Mouse (Mus musculus) heart, embryonic 11.5 days (tissue): Measurements from ENCODE around the gene Acsm1. TPM values are rescaled to one million over a fixed set of nuclear protein-coding genes. Genes with fewer than 3 reads are reported as not detected.

ENCODE experiments used
- ATAC-seq: fragments of 200-750 bp; cut with Nextera tagmentation; replicated peaks from 2 replicates; pipeline ENCODE4 v1.8.0; 2017; ENCODE audit warnings: moderate library complexity; ENCODE audit not compliant: insufficient number of reproducible peaks, low FRiP score, low TSS enrichment
- H3K27ac ChIP-seq: fragments of 300-500 bp; sonication (generic); 2 replicates; pipeline ENCODE4 v1.5.1; 2014; ENCODE audit warnings: mild to moderate bottlenecking, low read depth, low read length
- H3K27me3 ChIP-seq: fragments of 300-500 bp; sonication (generic); 2 replicates; pipeline ENCODE4 v1.6.1; 2014; ENCODE audit warnings: mild to moderate bottlenecking, low read length, mixed read lengths; ENCODE audit not compliant: control insufficient read depth, insufficient read depth
- H3K36me3 ChIP-seq: fragments of 300-500 bp; sonication (generic); 2 replicates; pipeline ENCODE4 v1.6.1; 2014; ENCODE audit warnings: mild to moderate bottlenecking, low read length, moderate library complexity, mixed read lengths; ENCODE audit not compliant: control insufficient read depth, insufficient read depth
- H3K4me1 ChIP-seq: fragments of 300-500 bp; sonication (generic); 2 replicates; pipeline ENCODE4 v1.6.1; 2014; ENCODE audit warnings: low read length; ENCODE audit not compliant: control insufficient read depth, insufficient read depth
- H3K4me2 ChIP-seq: fragments of 300-500 bp; sonication (generic); 2 replicates; pipeline ENCODE4 v1.6.1; 2014; ENCODE audit warnings: mild to moderate bottlenecking, moderate library complexity
- H3K4me3 ChIP-seq: fragments of 300-500 bp; sonication (generic); 2 replicates; pipeline ENCODE4 v1.5.1; 2014; ENCODE audit warnings: low read depth, low read length
- H3K9ac ChIP-seq: fragments of 300-500 bp; sonication (generic); 2 replicates; pipeline ENCODE4 v1.6.1; 2014; ENCODE audit warnings: mild to moderate bottlenecking, low read depth, low read length, moderate library complexity
- H3K9me3 ChIP-seq: fragments of 300-500 bp; sonication (generic); replicated peaks from 2 replicates; pipeline ENCODE4 v1.6.1; 2016; ENCODE audit warnings: low read length; ENCODE audit not compliant: control insufficient read depth
- WGBS: fragments of 180-500 bp; shearing (Covaris S2); extraction: QIAGEN DNeasy Blood & Tissue Kit; methylation state at CpG from one replicate; pipeline ENCODE4 v1.1.7; 2014; ENCODE audit not compliant: insufficient replicate concordance; 5-methylcytosine and 5-hydroxymethylcytosine counted together
- polyA plus RNA-seq: library from polyadenylated mRNA; unstranded; fragments of >200 nt; fragmentation: Nextera tagmentation; extraction: Ambion mirVana; gene quantifications from 2 replicates; pipeline ENCODE4 v1.2.1, GENCODE M21; 2014

The Acsm1 gene
- polyA plus RNA-seq, 1 experiment from 2014 or later: not detected

DNA sequence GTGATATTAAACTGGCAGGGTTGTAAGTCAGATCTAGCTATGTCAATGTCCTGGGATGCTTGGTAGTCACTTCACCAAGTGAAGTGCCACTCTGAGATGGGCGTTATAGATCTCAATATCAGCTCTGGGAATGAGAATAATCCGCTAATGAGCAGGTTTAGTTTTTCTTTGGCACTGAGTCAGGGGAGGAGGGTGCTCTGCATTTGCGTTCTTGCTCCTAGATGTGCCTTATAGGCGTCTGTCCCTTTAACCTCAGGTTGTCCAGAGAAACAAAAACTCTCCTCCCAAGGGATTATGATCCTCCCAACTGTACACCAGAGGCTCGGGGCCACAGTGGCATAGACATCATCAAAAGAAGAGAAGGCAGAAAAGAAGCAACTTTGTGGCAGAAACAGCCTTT is 82.9 kb downstream of the Acsm1 start, which contains the start of gene Acsm4:
TSS of gene Acsm4 (plus strand) at position 301 of the 400 bp plus-strand sequence.
- ATAC-seq: no peak
- WGBS: 71% methylated on average over 5 of the region's 5 CpGs
- H3K9me3 ChIP-seq: no peaks in the 10 kb centered on the region

GRCm38 (mm10) chr7:119692302-119692701 is 85.5 kb downstream of the Acsm1 start:
- no peak overlapping the region for H3K4me3 ChIP-seq
- H3K4me2 ChIP-seq: no peak overlapping the region
- H3K9ac ChIP-seq: no peak overlapping the region
- 67% methylated on average over 4 of the region's 4 CpGs for WGBS
- no peaks in the 10 kb centered on the region for H3K9me3 ChIP-seq
- no peaks in the 10 kb centered on the region for H3K27me3 ChIP-seq
- ATAC-seq: no peak
- H3K36me3 ChIP-seq: no peaks in the 10 kb centered on the region
- H3K4me1 ChIP-seq: no peaks in the 10 kb centered on the region
- H3K27ac ChIP-seq: no peak overlapping the region

More for the DNA sequence above, 82.9 kb downstream of the Acsm1 start, which contains the start of gene Acsm4:
- H3K36me3 ChIP-seq: no peaks in the 10 kb centered on the region
- no peak within 1 kb of the TSS for H3K4me2 ChIP-seq
- H3K4me3 ChIP-seq: no peak within 1 kb of the TSS
- H3K27ac ChIP-seq: no peak within 1 kb of the TSS
- H3K27me3 ChIP-seq: no peaks in the 10 kb centered on the region
- no peaks in the 10 kb centered on the region for H3K4me1 ChIP-seq
- H3K9ac ChIP-seq: no peak within 1 kb of the TSS

- Histone ChIP-seq H3K9me3 (no peaks in the 10 kb centered on the region), H3K36me3 (no peaks in the 10 kb centered on the region), H3K4me2 (no peak overlapping the region), H3K4me1 (no peaks in the 10 kb centered on the region), H3K9ac (no peak overlapping the region), H3K4me3 (no peak overlapping the region), H3K27ac (no peak overlapping the region), H3K27me3 (no peaks in the 10 kb centered on the region)
- WGBS: 67% methylated on average over 1 of the region's 1 CpGs
- no peak for ATAC-seq
These were observed 88.1 kb downstream of the Acsm1 start for GRCm38 (mm10) chr7:119694926-119695325.

Other genes starting within 250 kb of the Acsm1 start
- gene Gp2, start 147.7 kb upstream of the Acsm1 start, polyA plus RNA-seq: not detected in 2 replicates
- not detected in 2 replicates for gene Umod, start 127.7 kb upstream of the Acsm1 start, polyA plus RNA-seq
- gene Acsm5, start 87.6 kb upstream of the Acsm1 start, polyA plus RNA-seq: not detected in 2 replicates
- not detected in 2 replicates for gene Pdilt, start 83.5 kb upstream of the Acsm1 start, polyA plus RNA-seq
- not detected in 2 replicates for gene Acsm2, start 52.7 kb upstream of the Acsm1 start, polyA plus RNA-seq
- not detected in 2 replicates for gene Acsm4, start 83.0 kb downstream of the Acsm1 start, polyA plus RNA-seq
- 54.1 and 73.0 TPM in 2 replicates for gene Thumpd1, start 113.8 kb downstream of the Acsm1 start, polyA plus RNA-seq
- gene Acsm3, start 153.9 kb downstream of the Acsm1 start, polyA plus RNA-seq: 0.11 and 1.2 TPM in 2 replicates
- 16.2 and 19.0 TPM in 2 replicates for gene Rexo5, start 187.0 kb downstream of the Acsm1 start, polyA plus RNA-seq
- gene Eri2, start 187.0 kb downstream of the Acsm1 start, polyA plus RNA-seq: 16.3 and 16.5 TPM in 2 replicates